Mouse (Mus musculus) G1E (cell line): ENCODE data around the gene Rnf227. TPM values are rescaled to one million over a fixed set of nuclear protein-coding genes. Genes with fewer than 3 reads are reported as not detected.

ENCODE experiments used
- ATAC-seq: 2 replicates; pipeline ENCODE4 v1.8.0; 2016; ENCODE audit warnings: mild to moderate bottlenecking; ENCODE audit not compliant: insufficient number of reproducible peaks, poor library complexity, low FRiP score, severe bottlenecking; ENCODE audit errors: extremely low read depth
- DNase-seq: peaks from one replicate; pipeline ENCODE4 v3.0.0; 2012; ENCODE audit warnings: low spot score
- H3K27me3 ChIP-seq: 2 replicates; pipeline ENCODE4 v1.6.1; 2012; ENCODE audit warnings: mild to moderate bottlenecking, low read length, inconsistent platforms; ENCODE audit not compliant: insufficient read depth
- H3K36me3 ChIP-seq: replicated peaks from 2 replicates; pipeline ENCODE3; 2012; ENCODE audit warnings: mild to moderate bottlenecking, inconsistent platforms
- H3K4me1 ChIP-seq: 2 replicates; pipeline ENCODE4 v1.6.1; 2012; ENCODE audit warnings: low read depth, low read length, inconsistent platforms, mixed read lengths; ENCODE audit not compliant: insufficient read depth
- H3K4me3 ChIP-seq: 2 replicates; pipeline ENCODE4 v1.5.1; 2012; ENCODE audit warnings: low read depth, mild to moderate bottlenecking, inconsistent platforms, low read length, moderate library complexity, mixed read lengths
- H3K9me3 ChIP-seq: replicated peaks from 2 replicates; pipeline ENCODE4 v1.6.1; 2012; ENCODE audit warnings: inconsistent platforms
- CTCF ChIP-seq: IDR thresholded peaks from 2 replicates; pipeline ENCODE4 v1.5.1; 2012; ENCODE audit warnings: low read depth, low read length, inconsistent platforms, mixed read lengths
- GATA1 ChIP-seq: IDR thresholded peaks from 2 replicates; pipeline ENCODE4 v1.6.1; 2012; ENCODE audit warnings: borderline replicate concordance, low read length, inconsistent platforms, mixed read lengths
- GATA2 ChIP-seq: IDR thresholded peaks from 2 replicates; pipeline ENCODE4 v1.6.1; 2012; ENCODE audit warnings: low read depth, low read length, inconsistent platforms, borderline replicate concordance
- POLR2AphosphoS5 ChIP-seq: IDR thresholded peaks from 2 replicates; pipeline ENCODE4 v1.6.1; 2012; ENCODE audit warnings: low read depth, low read length, inconsistent platforms; ENCODE audit not compliant: insufficient replicate concordance
- TAL1 ChIP-seq: conservative IDR thresholded peaks from 2 replicates; pipeline ENCODE4 v1.6.1; 2012; ENCODE audit warnings: low read depth, low read length, inconsistent platforms, mixed read lengths
- polyA plus RNA-seq: library from polyadenylated mRNA; stranded (reverse); fragments of >175 nt; gene quantifications from 2 replicates; pipeline ENCODE4 v1.2.3, GENCODE M21; 2012
- total RNA-seq, 2 experiments: library from RNA; stranded (forward) in 1 of 2; stranded (reverse) in 1 of 2; fragments of 200-1000 nt in 1 of 2; fragments of >200 nt in 1 of 2; fragmentation: Nextera tagmentation in 1 of 2; gene quantifications; 2 replicates each; pipeline ENCODE4 v1.2.3; 2014 to 2017

Gene Rnf227
- total and polyA plus RNA-seq, 3 experiments = 0.11 TPM; not detected in 2

DNA sequence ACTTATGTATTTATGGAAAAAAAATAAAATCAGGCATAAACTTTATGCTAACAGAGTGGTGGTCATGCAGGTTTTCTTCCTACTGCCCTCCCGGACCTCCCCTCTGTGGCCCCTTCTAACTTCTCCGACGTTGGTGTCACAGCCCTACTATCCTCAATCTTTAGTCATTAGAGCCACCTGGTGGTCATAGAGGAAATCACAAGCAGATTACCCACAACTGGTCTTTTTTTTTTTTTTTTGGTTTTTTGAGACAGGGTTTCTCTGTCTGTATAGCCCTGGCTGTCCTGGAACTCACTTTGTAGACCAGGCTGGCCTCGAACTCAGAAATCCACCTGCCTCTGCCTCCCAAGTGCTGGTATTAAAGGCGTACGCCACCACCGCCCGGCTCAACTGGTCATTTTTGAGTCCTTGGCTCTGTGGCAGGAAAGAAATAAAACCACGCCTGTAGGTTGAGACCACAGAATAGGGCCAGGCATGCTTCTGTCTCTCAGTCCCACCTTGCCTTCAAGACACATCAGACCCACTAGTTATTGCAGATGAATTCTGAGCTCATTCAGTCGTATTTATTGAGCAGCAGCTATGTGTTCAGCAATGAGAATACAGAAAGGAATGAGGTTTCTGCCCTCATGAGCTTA, 50.3 kb downstream of the Rnf227 start:
- Histone ChIP-seq H3K4me1 (peaks cover 15% of the 10 kb centered on the region), H3K9me3 (no peaks in the 10 kb centered on the region), H3K4me3 (no peak overlapping the region), H3K27me3 (no peaks in the 10 kb centered on the region), H3K36me3 (peaks cover 16% of the 10 kb centered on the region)
- DNase-seq (no peak), ATAC-seq (no peak)
- TF ChIP-seq POLR2AphosphoS5 (no peak), GATA2 (no peak), CTCF (no peak), TAL1 (no peak), GATA1 (no peak)

Other genes starting within 250 kb of the Rnf227 start
- gene Per1, start 245.2 kb upstream of the Rnf227 start, total RNA-seq (2014; fragmentation: Nextera tagmentation) = 55.2 and 55.5 TPM in 2 replicates
- 8.9 TPM in 2 replicates for gene Per1, start 245.2 kb upstream of the Rnf227 start, total RNA-seq (2017)
- 40.6 TPM in 2 replicates for gene Per1, start 245.2 kb upstream of the Rnf227 start, polyA plus RNA-seq
- 0.53 TPM in 1 of 2 replicates, not detected in the other for gene Hes7, start 220.1 kb upstream of the Rnf227 start, total RNA-seq (2014; fragmentation: Nextera tagmentation)
- gene Hes7, start 220.1 kb upstream of the Rnf227 start, total RNA-seq (2017) = 0.22 TPM in 1 of 2 replicates, not detected in the other
- gene Hes7, start 220.1 kb upstream of the Rnf227 start, polyA plus RNA-seq = 1.2 and 2.0 TPM in 2 replicates
- gene 9130213A22Rik, start 217.9 kb upstream of the Rnf227 start, total RNA-seq (2014; fragmentation: Nextera tagmentation) = 1.4 TPM in 2 replicates
- 0.17 and 0.82 TPM in 2 replicates for gene 9130213A22Rik, start 217.9 kb upstream of the Rnf227 start, total RNA-seq (2017)
- 0.10 and 0.25 TPM in 2 replicates for gene 9130213A22Rik, start 217.9 kb upstream of the Rnf227 start, polyA plus RNA-seq
- gene Aloxe3, start 214.6 kb upstream of the Rnf227 start, total RNA-seq (2014; fragmentation: Nextera tagmentation) = 1.3 TPM in 1 of 2 replicates, not detected in the other
- 0.16 TPM in 1 of 2 replicates, not detected in the other for gene Aloxe3, start 214.6 kb upstream of the Rnf227 start, total RNA-seq (2017)
- 0.01 TPM in 1 of 2 replicates, not detected in the other for gene Aloxe3, start 214.6 kb upstream of the Rnf227 start, polyA plus RNA-seq
- gene Alox12b, start 183.5 kb upstream of the Rnf227 start, total RNA-seq (2014; fragmentation: Nextera tagmentation) = not detected in 2 replicates
- gene Alox12b, start 183.5 kb upstream of the Rnf227 start, total RNA-seq (2017) = not detected in 2 replicates
- gene Alox12b, start 183.5 kb upstream of the Rnf227 start, polyA plus RNA-seq = not detected in 2 replicates
- not detected in 2 replicates for gene Alox8, start 142.6 kb upstream of the Rnf227 start, total RNA-seq (2014; fragmentation: Nextera tagmentation)
- 0.06 and 0.49 TPM in 2 replicates for gene Alox8, start 142.6 kb upstream of the Rnf227 start, total RNA-seq (2017)
- not detected in 2 replicates for gene Alox8, start 142.6 kb upstream of the Rnf227 start, polyA plus RNA-seq
- gene Gucy2e, start 103.4 kb upstream of the Rnf227 start, total RNA-seq (2014; fragmentation: Nextera tagmentation) = not detected in 2 replicates
- gene Gucy2e, start 103.4 kb upstream of the Rnf227 start, total RNA-seq (2017) = 0.05 and 0.06 TPM in 2 replicates
- gene Gucy2e, start 103.4 kb upstream of the Rnf227 start, polyA plus RNA-seq = not detected in 2 replicates
- 30.3 and 42.0 TPM in 2 replicates for gene Cntrob, start 16.7 kb upstream of the Rnf227 start, total RNA-seq (2014; fragmentation: Nextera tagmentation)
- gene Cntrob, start 16.7 kb upstream of the Rnf227 start, total RNA-seq (2017) = 19.2 and 26.0 TPM in 2 replicates
- 30.8 and 35.4 TPM in 2 replicates for gene Cntrob, start 16.7 kb upstream of the Rnf227 start, polyA plus RNA-seq
- 138 and 139 TPM in 2 replicates for gene Trappc1, start 16.5 kb upstream of the Rnf227 start, total RNA-seq (2014; fragmentation: Nextera tagmentation)
- 116 and 127 TPM in 2 replicates for gene Trappc1, start 16.5 kb upstream of the Rnf227 start, total RNA-seq (2017)
- gene Trappc1, start 16.5 kb upstream of the Rnf227 start, polyA plus RNA-seq = 7.4 and 10.1 TPM in 2 replicates
- gene Kcnab3, start 14.2 kb upstream of the Rnf227 start, total RNA-seq (2014; fragmentation: Nextera tagmentation) = 0.58 and 1.2 TPM in 2 replicates
- 0.60 and 0.64 TPM in 2 replicates for gene Kcnab3, start 14.2 kb upstream of the Rnf227 start, total RNA-seq (2017)
- gene Kcnab3, start 14.2 kb upstream of the Rnf227 start, polyA plus RNA-seq = 0.27 and 0.33 TPM in 2 replicates
- 120 TPM in 2 replicates for gene Chd3, start 28.9 kb downstream of the Rnf227 start, total RNA-seq (2014; fragmentation: Nextera tagmentation)
- 55.6 and 71.0 TPM in 2 replicates for gene Chd3, start 28.9 kb downstream of the Rnf227 start, total RNA-seq (2017)
- 183 and 212 TPM in 2 replicates for gene Chd3, start 28.9 kb downstream of the Rnf227 start, polyA plus RNA-seq
- gene Naa38, start 55.0 kb downstream of the Rnf227 start, total RNA-seq (2014; fragmentation: Nextera tagmentation) = 96.2 and 98.4 TPM in 2 replicates
- 171 and 204 TPM in 2 replicates for gene Naa38, start 55.0 kb downstream of the Rnf227 start, total RNA-seq (2017)
- gene Naa38, start 55.0 kb downstream of the Rnf227 start, polyA plus RNA-seq = 104 and 107 TPM in 2 replicates
- 24.0 and 26.0 TPM in 2 replicates for gene Cyb5d1, start 55.2 kb downstream of the Rnf227 start, total RNA-seq (2014; fragmentation: Nextera tagmentation)
- gene Cyb5d1, start 55.2 kb downstream of the Rnf227 start, total RNA-seq (2017) = 36.0 and 41.5 TPM in 2 replicates
- 3.5 and 9.1 TPM in 2 replicates for gene Cyb5d1, start 55.2 kb downstream of the Rnf227 start, polyA plus RNA-seq
- 2.6 TPM in 2 replicates for gene Tmem88, start 57.8 kb downstream of the Rnf227 start, total RNA-seq (2014; fragmentation: Nextera tagmentation)
- 0.93 and 1.2 TPM in 2 replicates for gene Tmem88, start 57.8 kb downstream of the Rnf227 start, total RNA-seq (2017)
- gene Tmem88, start 57.8 kb downstream of the Rnf227 start, polyA plus RNA-seq = 2.2 and 3.0 TPM in 2 replicates
- 145 and 185 TPM in 2 replicates for gene Kdm6b, start 73.2 kb downstream of the Rnf227 start, total RNA-seq (2014; fragmentation: Nextera tagmentation)
- 3.9 and 4.8 TPM in 2 replicates for gene Kdm6b, start 73.2 kb downstream of the Rnf227 start, total RNA-seq (2017)
- 104 and 111 TPM in 2 replicates for gene Kdm6b, start 73.2 kb downstream of the Rnf227 start, polyA plus RNA-seq
- 0.73 and 1.1 TPM in 2 replicates for gene Dnah2, start 208.6 kb downstream of the Rnf227 start, total RNA-seq (2014; fragmentation: Nextera tagmentation)
- 2.6 and 3.2 TPM in 2 replicates for gene Dnah2, start 208.6 kb downstream of the Rnf227 start, total RNA-seq (2017)
- 0.06 and 0.13 TPM in 2 replicates for gene Dnah2, start 208.6 kb downstream of the Rnf227 start, polyA plus RNA-seq
- gene Efnb3, start 219.7 kb downstream of the Rnf227 start, total RNA-seq (2014; fragmentation: Nextera tagmentation) = 0.29 and 0.68 TPM in 2 replicates
- 0.27 and 0.29 TPM in 2 replicates for gene Efnb3, start 219.7 kb downstream of the Rnf227 start, total RNA-seq (2017)
- gene Efnb3, start 219.7 kb downstream of the Rnf227 start, polyA plus RNA-seq = 0.36 and 0.56 TPM in 2 replicates
- gene Wrap53, start 239.8 kb downstream of the Rnf227 start, total RNA-seq (2014; fragmentation: Nextera tagmentation) = 20.5 and 26.1 TPM in 2 replicates
- gene Wrap53, start 239.8 kb downstream of the Rnf227 start, total RNA-seq (2017) = 9.6 and 9.8 TPM in 2 replicates
- gene Wrap53, start 239.8 kb downstream of the Rnf227 start, polyA plus RNA-seq = 15.7 and 22.0 TPM in 2 replicates
- gene Trp53, start 239.9 kb downstream of the Rnf227 start, total RNA-seq (2014; fragmentation: Nextera tagmentation) = 228 and 271 TPM in 2 replicates
- gene Trp53, start 239.9 kb downstream of the Rnf227 start, total RNA-seq (2017) = 52.1 and 57.4 TPM in 2 replicates
- gene Trp53, start 239.9 kb downstream of the Rnf227 start, polyA plus RNA-seq = 141 and 175 TPM in 2 replicates